Mouse (Mus musculus) right cerebral cortex, postnatal 4 days (tissue): Measurements from ENCODE around the gene Bend5.

Experiments
- DNase-seq: peaks from one replicate; pipeline ENCODE4 v3.0.0-alpha.2; 2022

The Bend5 gene

GRCm38 (mm10) chr4:111414818-111415488 lies at the start of gene Bend5:
Gene Bend5 (plus strand): TSS chr4:111415006.
- DNase-seq: peak; percentile 80

DNA sequence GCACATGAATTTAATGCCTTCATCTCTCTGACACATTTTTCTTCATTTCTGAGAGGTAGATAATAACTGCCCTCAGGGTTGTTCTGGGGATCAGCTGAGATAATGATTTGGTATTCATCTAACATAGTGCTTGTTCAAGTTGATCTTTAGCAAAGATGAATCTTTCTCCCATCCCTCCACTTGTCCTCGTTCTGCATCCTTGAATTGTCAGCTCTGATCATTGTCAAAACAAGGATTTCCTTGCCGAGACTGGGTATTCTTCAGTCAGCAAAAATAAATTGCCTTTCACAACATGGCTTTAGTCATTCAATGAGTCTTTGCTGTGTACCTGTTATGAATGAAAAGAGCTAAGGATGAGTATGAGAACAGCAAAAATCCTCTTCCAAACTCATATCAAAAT lies 47.0 kb upstream of the Bend5 start:
- no peak for DNase-seq

- no peak for DNase-seq
These were observed 37.6 kb upstream of the Bend5 start for GRCm38 (mm10) chr4:111377159-111377558.

- no peak for DNase-seq
These were observed 36.7 kb upstream of the Bend5 start for GRCm38 (mm10) chr4:111378071-111378470.

- DNase-seq: no peak
These were observed 31.7 kb upstream of the Bend5 start for GRCm38 (mm10) chr4:111383101-111383500.

- DNase-seq: no peak
These were observed 24.1 kb upstream of the Bend5 start for GRCm38 (mm10) chr4:111390736-111391135.

- no peak for DNase-seq
These were observed 15.0 kb upstream of the Bend5 start for GRCm38 (mm10) chr4:111399784-111400183.

DNA sequence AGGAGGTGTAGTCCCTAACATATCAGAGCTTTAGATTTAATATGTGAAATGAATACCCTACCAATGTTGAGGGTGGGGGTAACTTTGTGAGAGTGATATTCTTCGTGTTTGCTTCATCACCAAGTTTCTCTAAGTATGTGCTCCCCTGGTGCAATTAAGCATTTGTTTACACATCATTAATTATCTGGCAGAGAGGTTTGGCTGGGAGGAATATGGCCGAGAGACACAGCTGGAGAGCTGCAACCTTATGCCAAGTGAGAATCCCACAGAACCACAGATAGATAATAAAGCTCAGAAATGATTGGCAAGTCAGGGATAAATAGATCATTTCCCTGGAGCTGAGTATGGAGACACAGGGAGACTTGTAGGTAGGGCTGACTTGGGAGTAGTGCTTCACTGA lies 14.1 kb upstream of the Bend5 start:
- DNase-seq: no peak

- no peak for DNase-seq
These were observed 11.6 kb upstream of the Bend5 start for GRCm38 (mm10) chr4:111403243-111403642.

- DNase-seq: no peak
These were observed 4.1 kb upstream of the Bend5 start for GRCm38 (mm10) chr4:111410731-111411130.

- DNase-seq: no peak
These were observed 407 bp upstream of the Bend5 start for GRCm38 (mm10) chr4:111414399-111414798.

DNA sequence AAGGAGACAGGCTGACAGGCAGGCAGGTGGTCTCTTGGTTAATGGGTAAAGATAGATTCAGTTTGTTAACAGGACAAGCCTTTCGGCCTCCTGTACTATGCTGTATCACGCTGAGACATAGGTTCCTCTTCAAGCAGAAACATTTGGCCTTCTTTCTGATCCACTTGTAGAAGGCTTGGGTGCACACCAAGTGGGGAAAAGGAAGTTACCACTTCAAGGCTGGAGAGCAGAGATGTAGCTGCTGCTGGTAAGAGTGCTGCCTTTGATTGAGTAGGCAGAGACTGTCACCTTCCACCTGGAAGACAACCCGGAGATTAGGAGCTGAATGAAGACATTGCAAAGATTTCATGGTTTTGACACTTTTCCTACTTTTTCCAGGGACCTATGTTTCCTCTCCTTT lies 1.3 kb downstream of the Bend5 start:
- DNase-seq: no peak

DNA sequence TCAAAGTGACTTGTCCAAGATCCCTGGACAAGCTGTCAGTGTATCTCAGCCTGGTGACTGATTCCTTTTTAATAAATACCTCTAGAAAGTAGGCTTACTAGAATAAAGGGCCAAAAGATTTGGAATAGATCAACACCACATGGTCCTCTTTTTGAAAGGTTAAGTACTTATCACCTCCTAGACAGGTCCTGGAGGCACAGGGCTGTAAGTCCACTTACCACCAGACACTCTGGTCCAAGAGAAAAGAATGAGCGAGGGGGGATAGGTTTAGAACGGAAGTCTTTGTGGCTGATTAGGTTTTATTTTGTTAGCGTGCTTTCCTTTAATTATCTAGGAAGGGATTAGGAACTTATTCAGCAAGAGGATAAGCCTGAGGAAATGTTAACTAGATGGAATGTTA lies 1.7 kb downstream of the Bend5 start:
- no peak for DNase-seq

DNA sequence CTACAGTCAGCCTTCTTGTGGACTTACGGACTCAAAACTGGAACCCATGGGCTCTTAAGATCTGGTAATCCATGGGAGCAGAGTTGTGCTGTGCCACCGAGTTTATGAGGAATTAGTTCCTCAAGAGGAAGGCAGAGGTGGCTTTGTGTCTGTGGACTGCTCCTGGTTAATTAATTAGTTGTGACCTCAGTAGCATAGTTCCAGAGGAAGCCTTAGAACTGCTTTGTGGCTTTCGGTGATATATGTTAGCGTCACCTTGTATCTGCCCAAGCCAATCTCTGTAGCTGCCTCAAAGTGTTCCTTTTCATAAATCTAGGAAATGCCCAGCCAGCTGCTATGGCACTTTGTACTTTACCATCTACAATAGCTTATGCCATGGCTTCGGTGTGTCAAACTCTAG lies 2.9 kb downstream of the Bend5 start:
- no peak for DNase-seq

- no peak for DNase-seq
These were observed 4.7 kb downstream of the Bend5 start for GRCm38 (mm10) chr4:111419476-111419875.

DNA sequence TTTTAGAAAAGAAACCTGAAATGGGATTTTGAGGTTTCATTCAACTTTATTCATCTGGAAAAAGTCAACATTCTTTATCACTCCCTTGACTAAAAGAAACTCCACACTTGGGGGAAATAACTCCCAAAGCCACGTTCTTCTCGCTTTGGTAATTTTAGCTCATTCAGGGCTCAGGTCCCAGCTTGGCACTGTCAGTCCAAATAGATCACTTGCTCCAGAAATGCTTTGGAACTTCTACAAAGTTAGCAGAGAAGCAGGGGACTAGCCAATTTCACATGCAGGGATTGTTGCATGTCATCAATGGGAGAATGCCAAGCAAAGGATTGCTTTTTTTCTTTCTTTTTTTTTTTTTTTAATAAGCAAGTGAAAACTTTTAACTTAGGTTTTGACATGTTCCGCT lies 5.2 kb downstream of the Bend5 start:
- no peak for DNase-seq

DNA sequence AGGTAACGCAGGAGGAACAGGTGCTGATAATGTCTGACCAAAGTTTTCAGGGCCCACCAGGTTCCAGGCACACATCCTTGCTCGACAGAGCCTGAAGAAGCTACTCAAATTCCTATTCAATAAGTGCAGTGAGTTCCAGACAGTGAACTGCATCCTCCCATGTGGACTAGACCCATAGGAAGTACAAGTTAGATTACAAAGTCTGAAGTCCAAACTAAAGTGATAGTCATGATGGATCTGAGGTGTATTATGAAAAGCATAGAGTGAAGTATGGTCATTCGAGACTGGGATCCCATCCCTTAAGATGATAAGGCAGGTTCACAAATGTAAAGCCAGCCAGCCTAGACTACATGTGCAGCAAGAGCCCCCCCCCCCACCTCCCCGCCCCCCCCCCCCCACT lies 6.1 kb downstream of the Bend5 start:
- no peak for DNase-seq

GRCm38 (mm10) chr4:111421785-111422184 lies 7.0 kb downstream of the Bend5 start:
- DNase-seq: no peak

DNA sequence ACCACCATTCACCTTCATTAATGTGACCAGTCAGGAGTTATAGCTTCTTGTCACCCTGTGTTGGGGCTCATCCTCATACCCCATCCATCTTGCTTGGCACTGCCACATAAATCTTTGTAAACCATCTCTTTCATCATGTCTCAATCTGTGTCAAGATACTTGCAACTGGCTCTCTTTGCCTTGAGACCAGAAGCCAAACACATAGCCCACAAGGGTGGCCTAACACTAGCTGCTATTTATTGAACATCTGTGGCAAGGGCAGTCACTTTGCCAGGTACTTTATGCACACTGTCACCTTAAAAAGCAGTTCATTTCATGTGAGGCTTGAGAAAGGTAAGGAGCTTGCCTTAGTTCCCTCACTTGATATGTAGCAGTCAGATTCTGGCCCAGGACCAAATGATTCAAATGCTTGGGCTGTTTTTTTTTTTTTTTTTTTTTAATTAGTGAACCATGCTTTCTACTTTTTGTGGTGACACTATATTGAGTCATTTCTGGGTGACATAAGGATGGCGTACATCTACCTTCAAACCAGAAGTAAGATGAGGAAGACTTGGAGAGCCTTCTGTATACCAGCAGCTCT lies 9.7 kb downstream of the Bend5 start:
- DNase-seq: no peak

DNA sequence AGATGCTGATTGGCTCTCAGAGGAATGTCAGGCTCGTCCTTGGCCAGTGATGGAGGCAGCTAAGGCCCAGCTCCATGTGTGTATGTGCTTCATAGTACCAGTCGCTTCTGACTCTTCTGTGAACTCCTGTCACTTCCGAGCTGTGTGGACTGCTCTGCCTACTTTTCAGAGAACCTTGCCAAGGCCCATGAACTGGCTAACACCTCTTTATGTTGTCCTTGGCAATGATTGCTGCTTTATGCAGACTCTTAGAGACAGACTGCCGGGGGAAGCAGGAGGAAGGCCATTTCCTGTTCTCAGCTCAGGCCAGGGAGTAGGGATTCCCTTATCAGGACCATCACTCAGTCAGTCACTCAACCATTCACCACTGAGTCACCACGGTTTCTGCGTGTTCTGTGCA lies 10.4 kb downstream of the Bend5 start:
- DNase-seq: no peak

DNA sequence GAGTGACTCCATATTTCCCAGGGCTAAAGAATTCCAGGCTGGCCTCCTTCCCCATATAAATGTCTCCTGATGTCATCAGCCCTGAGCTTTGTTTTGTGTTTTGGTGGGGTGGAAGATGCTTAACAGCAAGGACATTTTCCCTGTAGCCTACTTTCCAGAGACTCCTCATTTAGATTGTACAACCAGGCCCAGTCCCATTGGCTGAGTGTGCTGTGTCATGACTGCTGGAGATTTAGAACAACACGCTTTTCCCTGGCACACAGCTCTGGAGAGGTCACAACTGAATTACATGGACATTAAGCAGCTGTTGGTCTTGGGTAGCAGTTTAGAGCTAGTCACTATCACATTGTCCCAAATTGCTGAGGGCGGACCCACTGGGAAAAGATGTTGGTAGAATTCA lies 16.4 kb downstream of the Bend5 start:
- DNase-seq: no peak

GRCm38 (mm10) chr4:111432013-111432412 lies 17.2 kb downstream of the Bend5 start:
- DNase-seq: no peak

DNA sequence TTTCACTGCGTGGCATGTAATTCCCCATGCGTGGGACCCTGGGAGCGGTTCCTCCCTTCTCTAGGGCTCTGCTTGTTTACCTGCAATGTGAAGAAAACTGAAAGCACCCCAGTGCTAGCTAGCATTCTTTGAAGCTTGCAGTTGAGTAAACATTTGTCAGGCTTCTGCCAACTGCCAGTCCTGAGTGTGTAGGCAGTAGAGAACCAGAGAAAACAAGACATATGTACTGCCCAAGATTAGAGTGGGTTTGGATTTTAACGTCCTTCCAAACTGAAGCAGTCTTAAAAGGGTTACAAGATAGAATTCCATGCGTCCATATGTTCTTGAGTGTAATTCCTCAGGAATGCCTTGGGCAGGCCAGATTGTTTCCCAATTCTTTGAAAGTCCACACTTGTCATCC lies 17.6 kb downstream of the Bend5 start:
- no peak for DNase-seq

- DNase-seq: no peak
These were observed 26.9 kb downstream of the Bend5 start for GRCm38 (mm10) chr4:111441709-111442108.
